Mouse (Mus musculus): ENCODE data around the gene Gm49369.

DNA sequence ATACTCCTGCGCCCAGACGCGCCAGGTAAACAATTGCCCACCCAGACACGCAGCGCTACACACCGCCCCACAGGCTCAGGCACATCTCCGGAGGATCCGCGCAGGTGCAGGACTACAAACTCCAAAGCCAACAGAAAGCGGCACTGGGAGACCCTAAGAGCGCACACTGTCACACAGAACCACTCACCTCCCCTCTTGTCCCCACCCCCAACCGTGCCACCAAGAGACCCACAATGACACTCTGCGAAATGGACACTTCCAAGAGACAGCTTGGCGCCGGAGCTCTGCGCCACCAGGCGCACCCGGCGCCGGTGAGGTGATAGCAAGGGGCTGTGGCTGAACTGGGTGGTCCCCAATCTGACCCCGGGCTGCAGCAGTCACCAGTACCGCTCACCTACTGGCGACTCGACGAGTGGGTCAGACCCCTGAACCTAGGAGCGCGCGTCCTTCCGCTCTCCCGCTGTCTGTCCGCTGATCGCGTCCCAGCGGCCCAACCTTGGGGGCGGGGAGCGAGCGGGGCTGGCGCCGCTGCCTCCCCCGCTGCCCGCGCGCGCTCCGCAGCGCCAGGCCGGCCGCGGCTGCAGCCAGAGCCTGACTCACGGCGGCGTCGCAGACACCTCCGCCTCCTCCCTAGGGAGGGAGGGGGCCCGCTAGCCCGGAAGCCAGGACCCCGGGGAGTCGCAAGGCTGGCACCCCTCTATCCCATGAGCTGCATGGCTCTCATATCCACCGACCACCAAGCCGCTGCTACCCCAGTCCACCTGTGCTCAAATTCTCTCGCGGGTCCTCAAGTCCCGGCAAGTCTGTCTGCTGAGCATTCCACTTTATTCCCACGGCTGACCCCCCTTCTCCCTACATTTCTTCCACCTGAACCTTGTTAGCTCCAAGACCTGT lies 10.5 kb downstream of the Gm49369 start:
- TF ChIP-seq CTCF (IDR thresholded peaks at IDR 0.05; ENCODE audit: borderline replicate concordance, insufficient read depth, low read length) (no peak), POLR2A (IDR thresholded peaks at IDR 0.05; ENCODE audit: low read depth, low read length) (no peak)
